8 mouse cellular contexts compared by ENCODE assay signal in the genomic region with DNA sequence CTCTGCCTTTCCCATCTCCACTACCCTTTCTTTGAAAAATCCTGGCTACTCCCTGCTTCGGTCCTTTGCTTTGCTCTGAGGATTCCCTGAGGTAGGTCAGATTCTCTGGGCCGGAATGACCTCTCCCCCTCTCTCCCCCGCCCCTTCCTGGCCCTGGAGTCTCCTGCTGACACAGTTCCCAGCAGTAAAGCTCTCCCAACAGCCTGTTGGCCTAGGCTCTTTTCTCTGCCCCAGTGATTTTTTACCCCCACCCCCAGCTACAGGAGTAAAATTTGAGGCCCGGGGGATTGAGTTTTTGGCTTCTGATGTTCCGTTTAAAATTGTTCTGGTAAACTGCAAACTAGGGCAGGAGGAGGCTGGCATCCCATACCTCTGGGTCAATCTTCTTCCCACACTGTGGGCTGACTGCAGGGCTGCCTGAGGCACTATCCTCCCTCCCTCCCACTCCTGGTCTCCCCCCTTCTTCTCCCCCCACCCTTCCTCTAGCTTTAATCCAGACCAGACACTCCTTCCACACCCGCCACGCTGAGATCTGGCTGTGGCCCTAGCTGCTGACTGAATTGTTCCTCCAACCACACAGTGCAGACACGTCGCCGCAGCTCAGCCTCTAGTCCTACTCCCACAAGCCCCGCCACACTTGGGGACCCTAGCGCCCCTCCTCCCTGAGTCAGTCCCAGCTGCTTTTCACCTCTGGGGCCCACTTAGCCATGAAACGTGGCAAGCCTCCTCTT. TPM values are rescaled to one million over a fixed set of nuclear protein-coding genes. Genes with fewer than 3 reads are reported as not detected.
DNase-seq lines count a peak whose midpoint lies in the region; ATAC-seq lines count a peak whose summit lies in the region.
"Had no signal": no experiment of that assay in that cellular context is flagged by ENCODE, and none has a peak within 500 bp of the region (broad histone marks: within the 10 kb centered on the region; RNA-seq: fewer than 3 reads in every experiment).

No protein-coding gene starts in this region.

- no peaks in the 10 kb centered on the region for H3K9me3 ChIP-seq in forebrain, embryonic 10.5 days
- no peaks in the 10 kb centered on the region for H3K9me3 ChIP-seq in intestine, embryonic 16.5 days (ENCODE audit: control insufficient read depth, low read length)
- no peaks in the 10 kb centered on the region for H3K9me3 ChIP-seq in midbrain, embryonic 15.5 days

- H3K4me2 ChIP-seq in intestine, embryonic 16.5 days (ENCODE audit: low read depth, low read length), result peak overlapping the region; percentile 49
- peak overlapping the region; percentile 56 for H3K4me2 ChIP-seq in midbrain, embryonic 15.5 days

- H3K36me3 ChIP-seq in forebrain, embryonic 10.5 days (replicated peaks), result peaks cover 37% of the 10 kb centered on the region
- no peaks in the 10 kb centered on the region for H3K36me3 ChIP-seq in intestine, embryonic 16.5 days (ENCODE audit: control insufficient read depth, insufficient read depth, low read length)
- H3K36me3 ChIP-seq in midbrain, embryonic 15.5 days (replicated peaks), result no peaks in the 10 kb centered on the region

- peak overlapping the region; percentile 46 for H3K9ac ChIP-seq in intestine, embryonic 16.5 days (ENCODE audit: low read depth, low read length)
- no peak overlapping the region; the same call in 1 of the 2 replicates for H3K9ac ChIP-seq in midbrain, embryonic 15.5 days

- DNase-seq in thymus, postnatal 4 days, result peak; percentile 42
- DNase-seq in thymus, postnatal 36 days, result no peak
- peak; percentile 56 for DNase-seq in forebrain, embryonic 10.5 days (ENCODE audit: extremely low spot score, low spot score)
- DNase-seq in right cerebral cortex, postnatal 36 days (ENCODE audit: low spot score in 2 of 2), result no peak

- peak overlapping the region; percentile 87 for H3K27ac ChIP-seq in forebrain, embryonic 10.5 days
- peak overlapping the region; percentile 75 for H3K27ac ChIP-seq in intestine, embryonic 16.5 days (ENCODE audit: low read length)
- H3K27ac ChIP-seq in midbrain, embryonic 15.5 days, result peak overlapping the region; percentile 36; the same call in 1 of the 2 replicates

- H3K4me1 ChIP-seq in forebrain, embryonic 10.5 days, result peaks cover 65% of the 10 kb centered on the region
- peaks cover 36% of the 10 kb centered on the region for H3K4me1 ChIP-seq in intestine, embryonic 16.5 days (ENCODE audit: control insufficient read depth, insufficient read depth, low read length)
- H3K4me1 ChIP-seq in midbrain, embryonic 15.5 days, result peaks cover 41% of the 10 kb centered on the region

- peak overlapping the region; percentile 53 for H3K4me3 ChIP-seq in forebrain, embryonic 10.5 days
- H3K4me3 ChIP-seq in intestine, embryonic 16.5 days (ENCODE audit: low read length), result peak overlapping the region; percentile 40
- H3K4me3 ChIP-seq in midbrain, embryonic 15.5 days, result peak overlapping the region; percentile 30
- H3K4me3 ChIP-seq: erythroblast, embryonic 14.5 days had no signal

- no peak for ATAC-seq in intestine, embryonic 16.5 days
- peak; percentile 8; the same call in 1 of the 2 replicates for ATAC-seq in midbrain, embryonic 15.5 days (replicated peaks)
- no peak for ATAC-seq in erythroblast, adult 5-6 weeks (replicated peaks; ENCODE audit: low FRiP score, poor library complexity, severe bottlenecking)

- peaks cover 14% of the 10 kb centered on the region for H3K27me3 ChIP-seq in forebrain, embryonic 10.5 days (ENCODE audit: poor library complexity, severe bottlenecking)
- H3K27me3 ChIP-seq in intestine, embryonic 16.5 days (replicated peaks; ENCODE audit: control insufficient read depth, insufficient read depth, low read length), result no peaks in the 10 kb centered on the region; the same call in 1 of the 2 replicates
- H3K27me3 ChIP-seq in midbrain, embryonic 15.5 days (replicated peaks), result no peaks in the 10 kb centered on the region

- WGBS in forebrain, embryonic 10.5 days, result 3% methylated on average over 13 of the region's 13 CpGs
- WGBS in intestine, embryonic 16.5 days, result 20% methylated on average over 13 of the region's 13 CpGs
- 6% methylated on average over 13 of the region's 13 CpGs for WGBS in midbrain, embryonic 15.5 days

RNA-seq across cellular contexts. Expression of gene Ndufs2, which starts 0.6 kb away (rescaled TPM):
- 270 and 274 TPM in 2 replicates for polyA plus RNA-seq in forebrain, embryonic 10.5 days (2016; fragmentation: Nextera tagmentation; extraction: Ambion mirVana)
- 339 and 373 TPM in 2 replicates for polyA plus RNA-seq in intestine, embryonic 16.5 days (2015; fragmentation: Nextera tagmentation; extraction: Ambion mirVana)
- polyA plus RNA-seq in midbrain, embryonic 15.5 days (2015; fragmentation: Nextera tagmentation; extraction: Ambion mirVana), result 229 and 238 TPM in 2 replicates
- 62.9 and 78.4 TPM in 2 replicates for total RNA-seq in erythroblast, adult 5-6 weeks (2015; ENCODE audit: low replicate concordance)
- total RNA-seq in erythroblast, adult 5-6 weeks (2017; ENCODE audit: low replicate concordance), result 48.0 and 62.1 TPM in 2 replicates

RNA-seq across cellular contexts. Expression of gene Adamts4, which starts 1.5 kb away (rescaled TPM):
- 9.3 and 10.8 TPM in 2 replicates for polyA plus RNA-seq in forebrain, embryonic 10.5 days (2016; fragmentation: Nextera tagmentation; extraction: Ambion mirVana)
- 6.3 and 7.0 TPM in 2 replicates for polyA plus RNA-seq in intestine, embryonic 16.5 days (2015; fragmentation: Nextera tagmentation; extraction: Ambion mirVana)
- 7.0 and 7.1 TPM in 2 replicates for polyA plus RNA-seq in midbrain, embryonic 15.5 days (2015; fragmentation: Nextera tagmentation; extraction: Ambion mirVana)
- total RNA-seq in erythroblast, adult 5-6 weeks (2015; ENCODE audit: low replicate concordance), result 0.19 TPM in 1 of 2 replicates, not detected in the other
- total RNA-seq in erythroblast, adult 5-6 weeks (2017; ENCODE audit: low replicate concordance), result not detected in 2 replicates
- polyA plus RNA-seq: erythroblast, embryonic 14.5 days had no signal

RNA-seq across cellular contexts. Expression of gene Fcer1g, which starts 17.6 kb away (rescaled TPM):
- 12.0 and 12.1 TPM in 2 replicates for polyA plus RNA-seq in forebrain, embryonic 10.5 days (2016; fragmentation: Nextera tagmentation; extraction: Ambion mirVana)
- 50.3 and 52.1 TPM in 2 replicates for polyA plus RNA-seq in intestine, embryonic 16.5 days (2015; fragmentation: Nextera tagmentation; extraction: Ambion mirVana)
- 27.3 and 33.2 TPM in 2 replicates for polyA plus RNA-seq in midbrain, embryonic 15.5 days (2015; fragmentation: Nextera tagmentation; extraction: Ambion mirVana)
- 269 and 282 TPM in 2 replicates for total RNA-seq in erythroblast, adult 5-6 weeks (2015; ENCODE audit: low replicate concordance)
- 89.5 and 162 TPM in 2 replicates for total RNA-seq in erythroblast, adult 5-6 weeks (2017; ENCODE audit: low replicate concordance)

RNA-seq across cellular contexts. Expression of gene B4galt3, which starts 18.4 kb away (rescaled TPM):
- polyA plus RNA-seq in forebrain, embryonic 10.5 days (2016; fragmentation: Nextera tagmentation; extraction: Ambion mirVana), result 60.5 and 65.2 TPM in 2 replicates
- polyA plus RNA-seq in intestine, embryonic 16.5 days (2015; fragmentation: Nextera tagmentation; extraction: Ambion mirVana), result 50.0 and 56.5 TPM in 2 replicates
- 112 and 116 TPM in 2 replicates for polyA plus RNA-seq in midbrain, embryonic 15.5 days (2015; fragmentation: Nextera tagmentation; extraction: Ambion mirVana)
- total RNA-seq in erythroblast, adult 5-6 weeks (2015; ENCODE audit: low replicate concordance), result 8.1 and 11.3 TPM in 2 replicates
- 7.7 and 29.1 TPM in 2 replicates for total RNA-seq in erythroblast, adult 5-6 weeks (2017; ENCODE audit: low replicate concordance)

RNA-seq across cellular contexts. Expression of gene Apoa2, which starts 26.9 kb away (rescaled TPM):
- polyA plus RNA-seq in forebrain, embryonic 10.5 days (2016; fragmentation: Nextera tagmentation; extraction: Ambion mirVana), result 2.9 and 4.2 TPM in 2 replicates
- 55.3 and 151 TPM in 2 replicates for polyA plus RNA-seq in intestine, embryonic 16.5 days (2015; fragmentation: Nextera tagmentation; extraction: Ambion mirVana)
- polyA plus RNA-seq in midbrain, embryonic 15.5 days (2015; fragmentation: Nextera tagmentation; extraction: Ambion mirVana), result 3.4 and 11.6 TPM in 2 replicates
- total RNA-seq in erythroblast, adult 5-6 weeks (2015; ENCODE audit: low replicate concordance), result not detected in 2 replicates
- not detected in 2 replicates for total RNA-seq in erythroblast, adult 5-6 weeks (2017; ENCODE audit: low replicate concordance)

Comparison
In these comparisons a context has a peak if more than half of its experiments do, and no peak if none do; other contexts are left out.
1. DNase-seq: peak in thymus, postnatal 4 days (single experiment) and forebrain, embryonic 10.5 days (single experiment); none in thymus, postnatal 36 days (0 of 2) and right cerebral cortex, postnatal 36 days (0 of 2).
2. H3K27ac ChIP-seq: peak in every context shown above with its lines; median percentile 87 in forebrain, embryonic 10.5 days; 75 in intestine, embryonic 16.5 days; 36 in midbrain, embryonic 15.5 days.
3. Peak in every context shown above with its lines, with median percentiles within 50 percentile points of each other: H3K4me3 ChIP-seq.